Mouse (Mus musculus): ENCODE measurements around the gene Iqck. TPM values are rescaled to one million over a fixed set of nuclear protein-coding genes. Genes with fewer than 3 reads are reported as not detected.

Gene Iqck
- polyA plus RNA-seq, 1 experiment: 5.9 TPM

- H3K27me3 ChIP-seq (ENCODE audit: control insufficient read depth, insufficient read depth, low read length): no peaks in the 10 kb centered on the region
- H3K27ac ChIP-seq (ENCODE audit: insufficient read depth, low read length): peak overlapping the region; percentile 56
- TF ChIP-seq POLR2A (IDR thresholded peaks at IDR 0.05; ENCODE audit: borderline replicate concordance, insufficient read depth, low read length) (no peak), CTCF (IDR thresholded peaks at IDR 0.05; ENCODE audit: borderline replicate concordance, insufficient read depth, low read depth, low read length) (no peak)
- DNase-seq: peak; percentile 51 to 61
- peak overlapping the region; percentile 9 for H3K4me3 ChIP-seq (replicated peaks; ENCODE audit: insufficient read depth, low read depth, low read length)
- peaks cover 12% of the 10 kb centered on the region for H3K4me1 ChIP-seq (ENCODE audit: control insufficient read depth, insufficient read depth, low read length)
- WGBS: 8% methylated on average over 7 of the region's 7 CpGs
Observed at GRCm38 (mm10) chr7:118965198-118965597, 109.6 kb downstream of the Iqck start.

GRCm38 (mm10) chr7:118968870-118969269, 113.3 kb downstream of the Iqck start:
- DNase-seq: no peak
- no peak for TF ChIP-seq POLR2A (IDR thresholded peaks at IDR 0.05; ENCODE audit: borderline replicate concordance, insufficient read depth, low read length)
- Histone ChIP-seq H3K27me3 (ENCODE audit: control insufficient read depth, insufficient read depth, low read length) (no peaks in the 10 kb centered on the region), H3K4me1 (ENCODE audit: control insufficient read depth, insufficient read depth, low read length) (peaks cover 29% of the 10 kb centered on the region), H3K27ac (ENCODE audit: insufficient read depth, low read length) (no peak overlapping the region), H3K4me3 (replicated peaks; ENCODE audit: insufficient read depth, low read depth, low read length) (no peak overlapping the region)
- 78% methylated on average over 3 of the region's 3 CpGs for WGBS

- no peak overlapping the region for H3K4me3 ChIP-seq (replicated peaks; ENCODE audit: insufficient read depth, low read depth, low read length)
- H3K4me1 ChIP-seq (ENCODE audit: control insufficient read depth, insufficient read depth, low read length): peaks cover 35% of the 10 kb centered on the region
- no peak overlapping the region for H3K27ac ChIP-seq (ENCODE audit: insufficient read depth, low read length)
- WGBS: 72% methylated on average over 8 of the region's 8 CpGs
- no peak for DNase-seq
- TF ChIP-seq POLR2A (IDR thresholded peaks at IDR 0.05; ENCODE audit: borderline replicate concordance, insufficient read depth, low read length) (no peak), CTCF (IDR thresholded peaks at IDR 0.05; ENCODE audit: borderline replicate concordance, insufficient read depth, low read depth, low read length) (no peak)
- no peaks in the 10 kb centered on the region for H3K27me3 ChIP-seq (ENCODE audit: control insufficient read depth, insufficient read depth, low read length)
Observed at GRCm38 (mm10) chr7:118971499-118971898, 115.9 kb downstream of the Iqck start.

GRCm38 (mm10) chr7:118972306-118972705, 116.8 kb downstream of the Iqck start:
- DNase-seq: peak in 1 of 2 experiments; percentile 26
- peaks cover 42% of the 10 kb centered on the region for H3K4me1 ChIP-seq (ENCODE audit: control insufficient read depth, insufficient read depth, low read length)
- WGBS: 20% methylated on average over 5 of the region's 5 CpGs
- H3K27me3 ChIP-seq (ENCODE audit: control insufficient read depth, insufficient read depth, low read length): no peaks in the 10 kb centered on the region
- H3K4me3 ChIP-seq (replicated peaks; ENCODE audit: insufficient read depth, low read depth, low read length): no peak overlapping the region
- no peak for TF ChIP-seq POLR2A (IDR thresholded peaks at IDR 0.05; ENCODE audit: borderline replicate concordance, insufficient read depth, low read length)
- no peak for TF ChIP-seq CTCF (IDR thresholded peaks at IDR 0.05; ENCODE audit: borderline replicate concordance, insufficient read depth, low read depth, low read length)
- no peak overlapping the region for H3K27ac ChIP-seq (ENCODE audit: insufficient read depth, low read length)

- no peak for TF ChIP-seq CTCF (IDR thresholded peaks at IDR 0.05; ENCODE audit: borderline replicate concordance, insufficient read depth, low read depth, low read length)
- no peak for TF ChIP-seq POLR2A (IDR thresholded peaks at IDR 0.05; ENCODE audit: borderline replicate concordance, insufficient read depth, low read length)
- no peak for DNase-seq
- Histone ChIP-seq H3K4me3 (replicated peaks; ENCODE audit: insufficient read depth, low read depth, low read length) (no peak overlapping the region), H3K27ac (ENCODE audit: insufficient read depth, low read length) (no peak overlapping the region), H3K4me1 (ENCODE audit: control insufficient read depth, insufficient read depth, low read length) (peaks cover 52% of the 10 kb centered on the region), H3K27me3 (ENCODE audit: control insufficient read depth, insufficient read depth, low read length) (no peaks in the 10 kb centered on the region)
- 76% methylated on average over 4 of the region's 4 CpGs for WGBS
Observed at GRCm38 (mm10) chr7:118973377-118973776, 117.8 kb downstream of the Iqck start.

- Histone ChIP-seq H3K4me3 (replicated peaks; ENCODE audit: insufficient read depth, low read depth, low read length) (no peak overlapping the region), H3K27ac (ENCODE audit: insufficient read depth, low read length) (peak overlapping the region; percentile 55; the same call in 1 of the 2 replicates), H3K27me3 (ENCODE audit: control insufficient read depth, insufficient read depth, low read length) (no peaks in the 10 kb centered on the region), H3K4me1 (ENCODE audit: control insufficient read depth, insufficient read depth, low read length) (peaks cover 71% of the 10 kb centered on the region)
- no peak for DNase-seq
- WGBS: 44% methylated on average over 3 of the region's 3 CpGs
- TF ChIP-seq POLR2A (IDR thresholded peaks at IDR 0.05; ENCODE audit: borderline replicate concordance, insufficient read depth, low read length): no peak
- TF ChIP-seq CTCF (IDR thresholded peaks at IDR 0.05; ENCODE audit: borderline replicate concordance, insufficient read depth, low read depth, low read length): no peak
Observed at GRCm38 (mm10) chr7:118975837-118976236, 120.3 kb downstream of the Iqck start.

- H3K27ac ChIP-seq (ENCODE audit: insufficient read depth, low read length): peak overlapping the region; percentile 55; the same call in 1 of the 2 replicates
- DNase-seq: peak; percentile 71 to 77
- H3K4me1 ChIP-seq (ENCODE audit: control insufficient read depth, insufficient read depth, low read length): peaks cover 75% of the 10 kb centered on the region
- H3K27me3 ChIP-seq (ENCODE audit: control insufficient read depth, insufficient read depth, low read length): no peaks in the 10 kb centered on the region
- no peak overlapping the region for H3K4me3 ChIP-seq (replicated peaks; ENCODE audit: insufficient read depth, low read depth, low read length)
- WGBS: 12% methylated on average over 14 of the region's 14 CpGs
- no peak for TF ChIP-seq POLR2A (IDR thresholded peaks at IDR 0.05; ENCODE audit: borderline replicate concordance, insufficient read depth, low read length)
- no peak for TF ChIP-seq CTCF (IDR thresholded peaks at IDR 0.05; ENCODE audit: borderline replicate concordance, insufficient read depth, low read depth, low read length)
Observed at GRCm38 (mm10) chr7:118976414-118977166, 121.0 kb downstream of the Iqck start.

GRCm38 (mm10) chr7:118977167-118977543, 121.6 kb downstream of the Iqck start:
- H3K27me3 ChIP-seq (ENCODE audit: control insufficient read depth, insufficient read depth, low read length): no peaks in the 10 kb centered on the region
- WGBS: 53% methylated on average over 10 of the region's 10 CpGs
- H3K4me3 ChIP-seq (replicated peaks; ENCODE audit: insufficient read depth, low read depth, low read length): no peak overlapping the region
- peak overlapping the region; percentile 31; the same call in 1 of the 2 replicates for H3K27ac ChIP-seq (ENCODE audit: insufficient read depth, low read length)
- no peak for DNase-seq
- TF ChIP-seq CTCF (IDR thresholded peaks at IDR 0.05; ENCODE audit: borderline replicate concordance, insufficient read depth, low read depth, low read length) (no peak), POLR2A (IDR thresholded peaks at IDR 0.05; ENCODE audit: borderline replicate concordance, insufficient read depth, low read length) (no peak)
- H3K4me1 ChIP-seq (ENCODE audit: control insufficient read depth, insufficient read depth, low read length): peaks cover 79% of the 10 kb centered on the region

Measured in cerebellum, adult 2 months (tissue).